Mouse (Mus musculus) CH12.LX (cell line): ENCODE measurements at regions not wholly inside any gene's neighbourhood (a gene's known extent, or its start where the extent isn't known, plus 50 kb on each side); places are given as distances from the start of the nearest gene placed in this dataset.

Experiments
- DNase-seq: peaks from one replicate; pipeline ENCODE4 v3.0.0-alpha.2; 2013; ENCODE audit errors: extremely low read depth
- H3K27ac ChIP-seq: 2 replicates; pipeline ENCODE4 v1.5.1; 2012; ENCODE audit warnings: low read depth, mild to moderate bottlenecking, control low read depth, moderate library complexity; ENCODE audit not compliant: insufficient read depth
- H3K27me3 ChIP-seq: replicated peaks from 2 replicates; pipeline ENCODE3; 2012; ENCODE audit warnings: inconsistent platforms
- H3K36me3 ChIP-seq, 2 experiments: replicated peaks in 1 of 2; 2 replicates each; pipeline versions ENCODE3 to v1.6.1; 2012; ENCODE audit warnings: inconsistent platforms in 1 of 2, low read length in 1 of 2, mild to moderate bottlenecking in 1 of 2, mixed read lengths in 1 of 2, moderate library complexity in 1 of 2; ENCODE audit not compliant: control insufficient read depth in 1 of 2, insufficient read depth in 1 of 2
- H3K4me1 ChIP-seq, 2 experiments: 2 replicates each; pipeline ENCODE4 v1.6.1; 2012; ENCODE audit warnings: inconsistent platforms in 1 of 2, moderate library complexity in 1 of 2; ENCODE audit not compliant: insufficient read depth in 2 of 2, control insufficient read depth in 1 of 2
- H3K4me2 ChIP-seq: 2 replicates; pipeline ENCODE4 v1.6.1; 2012; ENCODE audit warnings: low read depth, mild to moderate bottlenecking, control low read depth; ENCODE audit not compliant: poor library complexity, insufficient read depth, severe bottlenecking
- H3K4me3 ChIP-seq, 3 experiments: fragments of 150-350 bp in 1 of 3; sonication (generic) in 1 of 3; replicated peaks in 1 of 3; 2 replicates each; pipeline versions ENCODE3 to v1.5.1; 2011 to 2012; ENCODE audit warnings: low read depth in 2 of 3, low read length in 2 of 3, mild to moderate bottlenecking in 2 of 3, moderate library complexity in 2 of 3, control low read depth in 1 of 3, improper control_type of control experiment in 1 of 3, inconsistent platforms in 1 of 3, mixed read lengths in 1 of 3; ENCODE audit not compliant: poor library complexity in 1 of 3
- H3K79me2 ChIP-seq: replicated peaks from 2 replicates; pipeline ENCODE4 v1.6.1; 2012; ENCODE audit warnings: mild to moderate bottlenecking, moderate library complexity; ENCODE audit not compliant: control insufficient read depth, poor library complexity, insufficient read depth, severe bottlenecking; ENCODE audit errors: extremely low read depth
- H3K9ac ChIP-seq: 2 replicates; pipeline ENCODE4 v1.6.1; 2012; ENCODE audit warnings: low read depth, mild to moderate bottlenecking, control low read depth, moderate library complexity; ENCODE audit not compliant: insufficient read depth
- H3K9me3 ChIP-seq: replicated peaks from 2 replicates; pipeline ENCODE3; 2012; ENCODE audit warnings: low read length, inconsistent platforms, mixed read lengths
- CHD1 ChIP-seq: IDR thresholded peaks from 2 replicates; pipeline ENCODE4 v1.6.1; 2012; ENCODE audit warnings: low read depth, low read length, improper control_type of control experiment, inconsistent platforms
- CHD2 ChIP-seq: IDR thresholded peaks from 2 replicates; pipeline ENCODE4 v1.6.1; 2011; ENCODE audit warnings: low read length, improper control_type of control experiment
- CTCF ChIP-seq, 2 experiments: IDR thresholded peaks in 1 of 2; conservative IDR thresholded peaks in 1 of 2; 2 replicates each; pipeline ENCODE4 v1.5.1; 2011 to 2012; ENCODE audit warnings: low read depth in 2 of 2, low read length in 2 of 2, improper control_type of control experiment in 1 of 2, inconsistent platforms in 1 of 2, mild to moderate bottlenecking in 1 of 2, moderate library complexity in 1 of 2
- EP300 ChIP-seq: IDR thresholded peaks from 2 replicates; pipeline ENCODE4 v1.6.1; 2011; ENCODE audit warnings: low read length, improper control_type of control experiment
- ETS1 ChIP-seq: conservative IDR thresholded peaks from 2 replicates; pipeline ENCODE4 v1.6.1; 2012; ENCODE audit warnings: low read depth, mild to moderate bottlenecking, inconsistent platforms, low read length, improper control_type of control experiment, moderate library complexity
- GABPA ChIP-seq: IDR thresholded peaks from 2 replicates; pipeline ENCODE4 v1.6.1; 2012; ENCODE audit warnings: low read depth, low read length, improper control_type of control experiment, inconsistent platforms; ENCODE audit not compliant: insufficient replicate concordance
- IRF4 ChIP-seq: IDR thresholded peaks from 2 replicates; pipeline ENCODE4 v1.6.1; 2014; ENCODE audit warnings: low read depth, mild to moderate bottlenecking, inconsistent platforms, low read length, improper control_type of control experiment
- MAFK ChIP-seq: IDR thresholded peaks from 2 replicates; pipeline ENCODE4 v1.6.1; 2011; ENCODE audit warnings: low read length, improper control_type of control experiment; ENCODE audit not compliant: insufficient replicate concordance
- MYC ChIP-seq: IDR thresholded peaks from 2 replicates; pipeline ENCODE4 v1.6.1; 2011; ENCODE audit warnings: low read depth, mild to moderate bottlenecking, improper control_type of control experiment, low read length
- NRF1 ChIP-seq: IDR thresholded peaks from 2 replicates; pipeline ENCODE4 v1.6.1; 2014; ENCODE audit warnings: low read depth, mild to moderate bottlenecking, inconsistent platforms, low read length, improper control_type of control experiment, moderate library complexity
- POLR2AphosphoS2 ChIP-seq: IDR thresholded peaks from 2 replicates; pipeline ENCODE4 v1.6.1; 2011; ENCODE audit warnings: low read depth, low read length, improper control_type of control experiment
- RCOR1 ChIP-seq: conservative IDR thresholded peaks from 2 replicates; pipeline ENCODE4 v1.6.1; 2012; ENCODE audit warnings: low read depth, mild to moderate bottlenecking, inconsistent platforms, low read length, improper control_type of control experiment
- SIN3A ChIP-seq: IDR thresholded peaks from 2 replicates; pipeline ENCODE4 v1.6.1; 2012; ENCODE audit warnings: low read length, improper control_type of control experiment, inconsistent platforms
- SMC3 ChIP-seq: IDR thresholded peaks from 2 replicates; pipeline ENCODE4 v1.6.1; 2011; ENCODE audit warnings: low read depth, low read length, improper control_type of control experiment
- TBP ChIP-seq: conservative IDR thresholded peaks from 2 replicates; pipeline ENCODE4 v1.6.1; 2011; ENCODE audit warnings: low read depth, low read length, improper control_type of control experiment
- TCF12 ChIP-seq: IDR thresholded peaks from 2 replicates; pipeline ENCODE4 v1.6.1; 2014; ENCODE audit warnings: low read depth, mild to moderate bottlenecking, inconsistent platforms, low read length, improper control_type of control experiment
- USF1 ChIP-seq: IDR thresholded peaks from 2 replicates; pipeline ENCODE4 v1.6.1; 2014; ENCODE audit warnings: low read depth, mild to moderate bottlenecking, inconsistent platforms, low read length, improper control_type of control experiment
- USF2 ChIP-seq: conservative IDR thresholded peaks from 2 replicates; pipeline ENCODE4 v1.6.1; 2011; ENCODE audit warnings: low read depth, low read length, improper control_type of control experiment
- ZC3H11A ChIP-seq: IDR thresholded peaks from 2 replicates; pipeline ENCODE4 v1.6.1; 2012; ENCODE audit warnings: low read depth, mild to moderate bottlenecking, inconsistent platforms, low read length, improper control_type of control experiment
- ZMIZ1 ChIP-seq: IDR thresholded peaks from 2 replicates; pipeline ENCODE4 v1.6.1; 2012; ENCODE audit warnings: low read depth, mild to moderate bottlenecking, inconsistent platforms, low read length, improper control_type of control experiment
- dilution Hi-C: fragments of 300-500 bp; cut with MboI; formaldehyde crosslinking; loops from 2 replicates; pipeline ENCODE4 v1.14.3; 2020; ENCODE audit warnings: low sequenced_read_pairs; ENCODE audit not compliant: extremely low pct_unique_long_range_greater_than_20kb, extremely low pct_ligation_motif_present
- in situ Hi-C: fragments of 300-500 bp; cut with MboI; formaldehyde crosslinking; loops from 3 replicates; pipeline ENCODE4 v1.14.3; 2019; ENCODE audit warnings: low sequenced_read_pairs, low pct_ligation_motif_present, low pct_unique_long_range_greater_than_20kb, mixed read lengths

GRCm38 (mm10) chr1:194302775-194303174 lies 315.2 kb upstream of the Plxna2 start:
- H3K79me2 ChIP-seq, result no peaks in the 10 kb centered on the region
- H3K27ac ChIP-seq, result no peak overlapping the region
- no peaks in the 10 kb centered on the region for H3K9me3 ChIP-seq
- peaks cover 3 to 10% of the 10 kb centered on the region in 2 experiments; a peak in 2 of 4 replicates for H3K4me1 ChIP-seq
- H3K36me3 ChIP-seq, result no peaks in the 10 kb centered on the region
- H3K27me3 ChIP-seq, result no peaks in the 10 kb centered on the region
- dilution Hi-C loops (no loop called here), in situ Hi-C loops (no loop called here)
- no peak overlapping the region for H3K4me2 ChIP-seq
- TF ChIP-seq CTCF (conservative IDR thresholded peaks at IDR 0.05 in 1 of 2, IDR thresholded peaks at IDR 0.05 in 1 of 2; ENCODE audit: low read depth in 2 of 2, low read length in 2 of 2) (no peak), ZMIZ1 (no peak), SIN3A (no peak), ETS1 (no peak), GABPA (no peak), USF1 (no peak), CHD1 (no peak), RCOR1 (no peak), IRF4 (no peak), TBP (no peak), POLR2AphosphoS2 (no peak)
- H3K4me3 ChIP-seq, result no peak overlapping the region
- DNase-seq, result no peak
- H3K9ac ChIP-seq, result no peak overlapping the region

DNA sequence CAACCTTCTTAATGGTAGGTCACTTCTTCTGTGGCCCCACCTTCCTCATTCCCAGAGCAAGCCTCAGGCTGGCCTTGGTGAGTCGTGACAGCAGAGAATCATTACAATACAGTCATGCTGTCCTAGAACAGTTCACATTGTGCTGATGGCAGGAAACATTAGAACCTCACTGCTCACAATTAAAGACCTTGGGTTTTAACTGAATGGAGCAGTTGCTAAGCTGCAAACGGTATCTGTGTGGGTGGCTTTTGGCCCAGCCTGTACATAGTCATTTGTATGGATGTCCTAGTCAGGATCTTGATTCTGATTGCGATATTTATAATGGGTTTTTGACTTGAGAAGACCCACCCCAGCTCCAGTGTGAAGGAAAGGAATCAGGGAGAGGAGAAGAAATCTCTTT lies 336.1 kb upstream of the Plxna2 start:
- TF ChIP-seq CTCF (conservative IDR thresholded peaks at IDR 0.05 in 1 of 2, IDR thresholded peaks at IDR 0.05 in 1 of 2; ENCODE audit: low read depth in 2 of 2, low read length in 2 of 2), result no peak
- TF ChIP-seq TBP, result no peak
- TF ChIP-seq ZMIZ1, result no peak
- TF ChIP-seq MAFK, result no peak
- TF ChIP-seq TCF12, result no peak
- TF ChIP-seq, all 38 proteins: peak for 0
- H3K4me1 ChIP-seq, result no peaks in the 10 kb centered on the region
- no peaks in the 10 kb centered on the region for H3K9me3 ChIP-seq

GRCm38 (mm10) chr1:194268028-194268427 lies 350.0 kb upstream of the Plxna2 start:
- dilution Hi-C loops, result no loop called here
- H3K4me2 ChIP-seq, result no peak overlapping the region
- H3K36me3 ChIP-seq, result no peaks in the 10 kb centered on the region
- TF ChIP-seq EP300 (no peak), MAFK (no peak), USF2 (no peak), MYC (no peak), CHD2 (no peak), IRF4 (no peak), ZC3H11A (no peak), TCF12 (no peak), NRF1 (no peak), TBP (no peak), GABPA (no peak), SMC3 (no peak)
- H3K79me2 ChIP-seq, result no peaks in the 10 kb centered on the region
- in situ Hi-C loops, result no loop called here
- no peak for DNase-seq
- no peaks in the 10 kb centered on the region for H3K9me3 ChIP-seq
- no peaks in the 10 kb centered on the region for H3K27me3 ChIP-seq
- H3K27ac ChIP-seq, result no peak overlapping the region
- H3K9ac ChIP-seq, result no peak overlapping the region
- no peak overlapping the region for H3K4me3 ChIP-seq
- peaks cover 0 to 45% of the 10 kb centered on the region in 2 experiments; a peak in 2 of 4 replicates for H3K4me1 ChIP-seq

More for the DNA sequence above, 336.1 kb upstream of the Plxna2 start:
- dilution Hi-C loops (no loop called here), in situ Hi-C loops (no loop called here)
- Histone ChIP-seq H3K4me3 (no peak overlapping the region), H3K79me2 (no peaks in the 10 kb centered on the region), H3K9ac (no peak overlapping the region), H3K4me2 (no peak overlapping the region), H3K36me3 (no peaks in the 10 kb centered on the region), H3K27ac (no peak overlapping the region), H3K27me3 (no peaks in the 10 kb centered on the region)
- no peak for DNase-seq
